Mouse (Mus musculus): ENCODE measurements at regions not wholly inside any gene's neighbourhood (a gene's known extent, or its start where the extent isn't known, plus 50 kb on each side); places are given as distances from the start of the nearest gene placed in this dataset.

DNA sequence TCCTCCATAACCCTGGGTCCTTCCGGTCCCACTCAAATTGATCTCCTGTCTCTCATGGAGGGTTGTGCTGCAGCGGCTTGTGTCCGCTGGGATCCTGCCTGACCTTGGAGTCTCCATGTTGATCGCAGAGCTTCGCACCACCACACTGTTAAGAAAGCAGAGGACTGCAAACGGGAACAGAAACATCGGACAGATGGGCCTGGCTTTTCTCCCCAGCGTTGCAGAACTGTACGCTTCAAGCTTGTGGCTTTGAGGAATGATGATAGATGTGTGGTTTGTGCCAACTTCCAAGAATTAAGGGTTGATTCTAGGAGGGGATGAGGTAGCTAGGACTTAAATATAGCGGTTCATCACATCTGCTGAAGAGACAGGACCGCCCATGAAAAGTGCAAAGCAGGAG lies 65.6 kb upstream of the Enpp6 start:
- no peak for TF ChIP-seq CTCF (IDR thresholded peaks at IDR 0.05; ENCODE audit: low read depth)
- Histone ChIP-seq H3K9ac (no peak overlapping the region), H3K36me3 (ENCODE audit: insufficient read depth) (no peaks in the 10 kb centered on the region), H3K4me1 (ENCODE audit: insufficient read depth) (no peaks in the 10 kb centered on the region), H3K27ac (ENCODE audit: low read depth, low read length) (no peak overlapping the region), H3K4me3 (ENCODE audit: low read depth, low read length) (no peak overlapping the region), H3K27me3 (ENCODE audit: insufficient read depth, low read length) (no peaks in the 10 kb centered on the region), H3K4me2 (ENCODE audit: low read depth) (no peak overlapping the region), H3K9me3 (ENCODE audit: low read length) (no peaks in the 10 kb centered on the region)
- 86% methylated on average over 11 of the region's 11 CpGs for WGBS
- DNase-seq (no peak), ATAC-seq (peak; percentile 34; the same call in 1 of the 2 replicates)

DNA sequence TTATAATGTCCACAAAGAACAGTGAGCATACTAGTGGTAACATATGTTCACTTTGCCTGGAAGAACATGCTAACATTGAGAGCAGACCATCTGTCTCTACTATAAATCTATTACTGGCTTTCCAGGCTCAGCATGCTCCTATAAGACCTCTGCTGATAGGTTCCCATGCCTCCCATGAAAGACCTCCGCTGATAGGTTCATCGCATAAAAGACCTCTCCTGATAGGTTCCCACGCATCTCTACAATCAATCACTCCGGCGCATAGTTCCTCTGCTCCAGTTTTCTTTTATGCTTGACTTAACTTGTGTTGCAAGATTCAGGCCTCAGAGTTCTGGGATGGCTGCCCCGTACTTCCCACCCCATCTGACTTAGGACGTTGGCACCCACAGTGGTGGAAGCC lies 65.1 kb upstream of the Enpp6 start:
- no peak overlapping the region for H3K4me2 ChIP-seq (ENCODE audit: low read depth)
- no peak overlapping the region for H3K27ac ChIP-seq (ENCODE audit: low read depth, low read length)
- DNase-seq: no peak
- H3K27me3 ChIP-seq (ENCODE audit: insufficient read depth, low read length): no peaks in the 10 kb centered on the region
- H3K4me1 ChIP-seq (ENCODE audit: insufficient read depth): no peaks in the 10 kb centered on the region
- ATAC-seq: peak; percentile 77
- H3K9ac ChIP-seq: no peak overlapping the region
- TF ChIP-seq CTCF (IDR thresholded peaks at IDR 0.05; ENCODE audit: low read depth): no peak
- no peak overlapping the region for H3K4me3 ChIP-seq (ENCODE audit: low read depth, low read length)
- H3K9me3 ChIP-seq (ENCODE audit: low read length): no peaks in the 10 kb centered on the region
- H3K36me3 ChIP-seq (ENCODE audit: insufficient read depth): no peaks in the 10 kb centered on the region
- 92% methylated on average over 7 of the region's 7 CpGs for WGBS

DNA sequence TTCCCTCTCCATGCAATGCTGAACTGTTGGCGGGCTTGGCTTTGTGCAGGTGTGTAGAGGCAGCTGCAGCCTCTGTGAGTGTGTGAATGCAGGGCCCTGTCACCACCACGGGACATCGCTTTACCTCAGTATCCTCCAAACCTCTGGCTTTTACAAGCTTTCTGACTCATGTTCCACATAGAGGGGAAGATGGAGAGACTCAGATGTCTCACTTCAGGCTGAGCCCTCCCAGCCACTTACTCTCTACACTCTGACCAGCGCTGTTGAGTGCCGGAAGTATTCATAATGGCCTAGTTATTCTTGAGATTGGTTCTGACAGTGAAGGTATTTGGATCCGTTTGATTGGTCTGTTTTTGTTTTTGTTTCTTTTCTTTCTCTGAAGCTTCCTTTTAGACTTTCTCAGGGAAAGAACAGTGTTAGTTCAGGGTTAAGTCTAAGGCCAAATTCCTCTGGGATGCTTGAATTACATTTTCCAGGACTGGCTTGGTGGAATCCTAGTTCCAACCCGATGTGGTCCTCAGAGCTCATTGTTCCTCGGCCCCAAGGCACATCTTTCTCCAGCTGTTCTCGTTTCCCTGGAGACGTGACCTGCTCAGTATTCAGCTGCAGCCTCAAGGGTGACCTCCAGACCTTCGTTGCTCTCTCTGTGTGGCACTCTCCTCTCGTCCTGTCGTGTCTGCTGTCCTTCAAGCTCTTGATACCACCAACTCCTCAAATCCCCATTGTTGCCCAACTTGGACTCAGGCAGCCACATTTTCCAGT lies 61.7 kb upstream of the Enpp6 start:
- TF ChIP-seq CTCF (IDR thresholded peaks at IDR 0.05; ENCODE audit: low read depth): no peak
- Histone ChIP-seq H3K9me3 (ENCODE audit: low read length) (no peaks in the 10 kb centered on the region), H3K27ac (ENCODE audit: low read depth, low read length) (no peak overlapping the region), H3K27me3 (ENCODE audit: insufficient read depth, low read length) (no peaks in the 10 kb centered on the region), H3K9ac (no peak overlapping the region), H3K36me3 (ENCODE audit: insufficient read depth) (no peaks in the 10 kb centered on the region), H3K4me1 (ENCODE audit: insufficient read depth) (no peaks in the 10 kb centered on the region), H3K4me2 (ENCODE audit: low read depth) (no peak overlapping the region), H3K4me3 (ENCODE audit: low read depth, low read length) (no peak overlapping the region)
- 32% methylated on average over 13 of the region's 13 CpGs for WGBS
- ATAC-seq (no peak), DNase-seq (no peak)

DNA sequence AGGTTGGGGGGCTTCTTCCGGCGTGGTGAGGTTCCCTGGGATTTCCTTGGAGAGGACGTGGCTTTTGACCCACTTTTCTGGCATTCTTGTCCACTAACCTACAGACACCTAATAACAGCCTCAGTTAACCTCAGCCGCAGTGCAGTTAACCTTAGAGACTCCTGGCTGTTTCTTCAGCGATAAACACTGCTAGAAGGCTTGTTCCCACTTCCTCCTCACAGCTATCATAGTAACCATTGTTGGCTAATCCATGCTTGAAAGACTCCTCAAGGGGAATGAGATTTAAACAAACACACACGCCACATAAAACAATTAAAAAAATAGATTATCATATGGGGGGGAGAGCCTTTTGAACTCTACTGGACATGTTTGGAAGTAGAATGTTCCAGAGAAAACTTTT lies 58.0 kb upstream of the Enpp6 start:
- no peak overlapping the region for H3K4me3 ChIP-seq (ENCODE audit: low read depth, low read length)
- H3K36me3 ChIP-seq (ENCODE audit: insufficient read depth): no peaks in the 10 kb centered on the region
- DNase-seq (no peak), ATAC-seq (no peak)
- H3K9me3 ChIP-seq (ENCODE audit: low read length): no peaks in the 10 kb centered on the region
- H3K4me2 ChIP-seq (ENCODE audit: low read depth): no peak overlapping the region
- TF ChIP-seq CTCF (IDR thresholded peaks at IDR 0.05; ENCODE audit: low read depth): no peak
- H3K4me1 ChIP-seq (ENCODE audit: insufficient read depth): no peaks in the 10 kb centered on the region
- no peaks in the 10 kb centered on the region for H3K27me3 ChIP-seq (ENCODE audit: insufficient read depth, low read length)
- no peak overlapping the region for H3K27ac ChIP-seq (ENCODE audit: low read depth, low read length)
- H3K9ac ChIP-seq: no peak overlapping the region
- WGBS: 84% methylated on average over 6 of the region's 6 CpGs

DNA sequence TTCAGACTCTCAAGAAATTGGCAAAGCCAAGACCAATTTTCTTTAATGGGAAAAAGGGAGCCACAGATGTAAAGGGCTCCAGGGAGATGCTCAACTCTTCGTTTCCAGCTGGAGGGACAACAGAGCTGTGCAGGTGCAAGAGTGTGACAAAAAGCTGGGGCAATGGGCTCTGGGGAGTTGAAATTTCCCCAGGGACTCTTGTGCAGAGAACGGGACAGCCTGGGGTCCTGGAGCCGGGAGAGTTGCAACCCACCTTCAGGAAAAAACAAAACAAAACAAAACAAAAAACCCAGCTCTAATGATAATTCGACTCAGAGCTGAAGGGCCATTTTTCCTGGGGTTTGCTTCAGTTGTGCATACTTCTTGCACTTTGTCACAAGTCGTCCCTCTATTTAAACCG lies 57.0 kb upstream of the Enpp6 start:
- H3K9ac ChIP-seq: no peak overlapping the region
- no peak overlapping the region for H3K4me3 ChIP-seq (ENCODE audit: low read depth, low read length)
- ATAC-seq (no peak), DNase-seq (no peak)
- H3K4me1 ChIP-seq (ENCODE audit: insufficient read depth): no peaks in the 10 kb centered on the region
- H3K9me3 ChIP-seq (ENCODE audit: low read length): no peaks in the 10 kb centered on the region
- no peak overlapping the region for H3K4me2 ChIP-seq (ENCODE audit: low read depth)
- no peaks in the 10 kb centered on the region for H3K36me3 ChIP-seq (ENCODE audit: insufficient read depth)
- 77% methylated on average over 6 of the region's 6 CpGs for WGBS
- no peaks in the 10 kb centered on the region for H3K27me3 ChIP-seq (ENCODE audit: insufficient read depth, low read length)
- no peak for TF ChIP-seq CTCF (IDR thresholded peaks at IDR 0.05; ENCODE audit: low read depth)
- H3K27ac ChIP-seq (ENCODE audit: low read depth, low read length): no peak overlapping the region

DNA sequence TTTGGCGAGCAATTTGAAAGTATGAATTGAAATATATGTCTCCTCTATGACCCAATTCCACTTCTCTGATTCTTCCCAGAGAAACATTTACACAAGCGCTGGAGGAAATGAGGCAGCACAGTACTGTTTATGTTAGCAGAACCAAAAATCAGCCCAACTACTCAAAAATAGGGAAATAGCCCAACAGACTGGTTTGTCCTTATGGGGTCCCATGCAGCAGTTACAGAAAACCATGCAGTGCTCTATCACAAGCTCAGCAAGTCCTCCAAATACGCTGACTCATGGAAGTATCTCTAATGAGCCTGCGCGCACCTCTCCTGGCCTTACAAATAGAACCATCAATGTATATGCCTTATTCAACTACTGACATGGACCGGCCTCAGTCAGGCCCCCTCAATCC lies 55.4 kb upstream of the Enpp6 start:
- WGBS: 93% methylated on average over 6 of the region's 6 CpGs
- Histone ChIP-seq H3K9ac (no peak overlapping the region), H3K27me3 (ENCODE audit: insufficient read depth, low read length) (no peaks in the 10 kb centered on the region), H3K4me3 (ENCODE audit: low read depth, low read length) (no peak overlapping the region), H3K36me3 (ENCODE audit: insufficient read depth) (no peaks in the 10 kb centered on the region), H3K4me1 (ENCODE audit: insufficient read depth) (no peaks in the 10 kb centered on the region), H3K4me2 (ENCODE audit: low read depth) (no peak overlapping the region), H3K9me3 (ENCODE audit: low read length) (no peaks in the 10 kb centered on the region), H3K27ac (ENCODE audit: low read depth, low read length) (no peak overlapping the region)
- DNase-seq: no peak
- ATAC-seq: no peak
- TF ChIP-seq CTCF (IDR thresholded peaks at IDR 0.05; ENCODE audit: low read depth): no peak

DNA sequence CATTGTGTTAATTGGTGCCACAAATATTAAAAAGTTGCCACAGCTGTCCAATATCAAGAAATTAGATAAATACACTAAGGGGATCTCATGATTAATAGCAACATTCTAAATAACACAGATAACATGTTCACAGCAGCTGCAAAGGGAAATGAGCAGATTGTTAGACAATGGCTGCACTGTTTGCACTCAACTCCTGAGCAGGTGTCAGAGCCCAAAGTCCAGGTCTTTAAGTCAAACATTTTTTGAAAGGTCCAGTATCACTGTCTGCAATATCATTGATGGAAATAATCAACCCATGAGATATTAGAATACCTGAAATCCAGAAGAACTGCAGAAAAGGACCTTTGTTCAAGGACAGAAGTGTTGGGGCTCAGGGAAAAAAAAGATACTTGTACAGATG lies 53.4 kb upstream of the Enpp6 start:
- H3K36me3 ChIP-seq (ENCODE audit: insufficient read depth): no peaks in the 10 kb centered on the region
- DNase-seq: no peak
- ATAC-seq: no peak

More for the DNA sequence above, 53.4 kb upstream of the Enpp6 start:
- Histone ChIP-seq H3K4me1 (ENCODE audit: insufficient read depth) (no peaks in the 10 kb centered on the region), H3K9ac (no peak overlapping the region), H3K4me2 (ENCODE audit: low read depth) (no peak overlapping the region), H3K9me3 (ENCODE audit: low read length) (no peaks in the 10 kb centered on the region), H3K4me3 (ENCODE audit: low read depth, low read length) (no peak overlapping the region), H3K27me3 (ENCODE audit: insufficient read depth, low read length) (no peaks in the 10 kb centered on the region), H3K27ac (ENCODE audit: low read depth, low read length) (no peak overlapping the region)
- no peak for TF ChIP-seq CTCF (IDR thresholded peaks at IDR 0.05; ENCODE audit: low read depth)
